Mouse (Mus musculus) kidney, embryonic 15.5 days (tissue): ENCODE data around the gene Gsk3a. TPM values are rescaled to one million over a fixed set of nuclear protein-coding genes. Genes with fewer than 3 reads are reported as not detected.

Experiments
- ATAC-seq: fragments of 200-750 bp; cut with Nextera tagmentation; replicated peaks from 2 replicates; pipeline ENCODE4 v1.8.0; 2017; ENCODE audit warnings: moderate TSS enrichment; ENCODE audit not compliant: low FRiP score
- H3K27ac ChIP-seq: fragments of 300-500 bp; sonication (generic); 2 replicates; pipeline ENCODE4 v1.5.1; 2015; ENCODE audit warnings: mild to moderate bottlenecking, inconsistent platforms
- H3K27me3 ChIP-seq: fragments of 300-500 bp; sonication (generic); 2 replicates; pipeline ENCODE4 v1.6.1; 2015; ENCODE audit warnings: inconsistent platforms
- H3K36me3 ChIP-seq: fragments of 300-500 bp; sonication (generic); 2 replicates; pipeline ENCODE4 v1.6.1; 2015; ENCODE audit warnings: inconsistent platforms
- H3K4me1 ChIP-seq: fragments of 300-500 bp; sonication (generic); 2 replicates; pipeline ENCODE4 v1.6.1; 2015; ENCODE audit warnings: inconsistent platforms
- H3K4me2 ChIP-seq: fragments of 300-500 bp; sonication (generic); 2 replicates; pipeline ENCODE4 v1.6.1; 2015; ENCODE audit warnings: moderate library complexity, mild to moderate bottlenecking, inconsistent platforms
- H3K4me3 ChIP-seq: fragments of 300-500 bp; sonication (generic); replicated peaks from 2 replicates; pipeline ENCODE4 v1.5.1; 2015; ENCODE audit warnings: mild to moderate bottlenecking, inconsistent platforms
- H3K9ac ChIP-seq: fragments of 300-500 bp; sonication (generic); 2 replicates; pipeline ENCODE4 v1.6.1; 2015; ENCODE audit warnings: mild to moderate bottlenecking, inconsistent platforms
- H3K9me3 ChIP-seq: fragments of 300-500 bp; sonication (generic); replicated peaks from 2 replicates; pipeline ENCODE4 v1.6.1; 2016; ENCODE audit warnings: inconsistent platforms
- WGBS: fragments of 180-500 bp; shearing (Covaris S2); methylation state at CpG from one replicate; pipeline ENCODE4 v1.1.7; 2015; ENCODE audit warnings: mixed read lengths; 5-methylcytosine and 5-hydroxymethylcytosine counted together
- polyA plus RNA-seq: library from polyadenylated mRNA; unstranded; fragments of >200 nt; fragmentation: Nextera tagmentation; extraction: Ambion mirVana; gene quantifications from 2 replicates; pipeline ENCODE4 v1.2.1, GENCODE M21; 2015

Gsk3a gene
- 10.7 and 12.1 TPM in 2 replicates for polyA plus RNA-seq

GRCm38 (mm10) chr7:25237249-25238014 is at the start of gene Gsk3a:
Gsk3a (minus strand) TSS chr7:25237851.
- WGBS = under 1% methylated on average over 72 of the region's 76 CpGs
- peaks cover 42% of the 10 kb centered on the region for H3K36me3 ChIP-seq
- no peaks in the 10 kb centered on the region for H3K9me3 ChIP-seq
- H3K27me3 ChIP-seq = no peaks in the 10 kb centered on the region
- peaks cover 44% of the 10 kb centered on the region for H3K4me1 ChIP-seq
- H3K4me2 ChIP-seq = peak within 1 kb of the TSS; percentile 80
- H3K4me3 ChIP-seq = peak within 1 kb of the TSS; percentile 96
- ATAC-seq = peak; percentile 90
- H3K9ac ChIP-seq = peak within 1 kb of the TSS; percentile 99
- H3K27ac ChIP-seq = peak within 1 kb of the TSS; percentile 91

- Histone ChIP-seq H3K4me3 (no peak overlapping the region), H3K9ac (no peak overlapping the region), H3K9me3 (no peaks in the 10 kb centered on the region), H3K27me3 (no peaks in the 10 kb centered on the region), H3K36me3 (peaks cover 73% of the 10 kb centered on the region), H3K4me1 (peaks cover 36% of the 10 kb centered on the region), H3K27ac (no peak overlapping the region), H3K4me2 (no peak overlapping the region)
- WGBS = 80% methylated on average over 8 of the region's 8 CpGs
- ATAC-seq = no peak
These were observed 49.3 kb upstream of the Gsk3a start for GRCm38 (mm10) chr7:25286989-25287388.

- Histone ChIP-seq H3K9me3 (no peaks in the 10 kb centered on the region), H3K9ac (no peak overlapping the region), H3K27ac (no peak overlapping the region), H3K27me3 (no peaks in the 10 kb centered on the region), H3K4me2 (no peak overlapping the region), H3K4me1 (peaks cover 38% of the 10 kb centered on the region), H3K36me3 (peaks cover 60% of the 10 kb centered on the region), H3K4me3 (no peak overlapping the region)
- 90% methylated on average over 20 of the region's 20 CpGs for WGBS
- no peak for ATAC-seq
These were observed 48.0 kb upstream of the Gsk3a start for GRCm38 (mm10) chr7:25285511-25286238.

GRCm38 (mm10) chr7:25284766-25285165 is 47.1 kb upstream of the Gsk3a start:
- Histone ChIP-seq H3K36me3 (peaks cover 51% of the 10 kb centered on the region), H3K27me3 (no peaks in the 10 kb centered on the region), H3K4me2 (peak overlapping the region; percentile 90; the same call in 1 of the 2 replicates), H3K27ac (no peak overlapping the region), H3K4me1 (peaks cover 44% of the 10 kb centered on the region), H3K9me3 (no peaks in the 10 kb centered on the region), H3K4me3 (0 out of 2 replicates have a peak overlapping the region, but pooled peaks have one; percentile 83), H3K9ac (0 out of 2 replicates have a peak overlapping the region, but pooled peaks have one; percentile 85)
- 65% methylated on average over 5 of the region's 5 CpGs for WGBS
- no peak for ATAC-seq

GRCm38 (mm10) chr7:25284171-25284570 is 46.5 kb upstream of the Gsk3a start:
- no peak for ATAC-seq
- Histone ChIP-seq H3K4me1 (peaks cover 50% of the 10 kb centered on the region), H3K27ac (peak overlapping the region; percentile 100), H3K27me3 (no peaks in the 10 kb centered on the region), H3K4me3 (peak overlapping the region; percentile 83), H3K36me3 (peaks cover 45% of the 10 kb centered on the region), H3K4me2 (peak overlapping the region; percentile 90), H3K9ac (peak overlapping the region; percentile 85), H3K9me3 (no peaks in the 10 kb centered on the region)
- 34% methylated on average over 2 of the region's 2 CpGs for WGBS

- WGBS = 10% methylated on average over 5 of the region's 5 CpGs
- Histone ChIP-seq H3K9ac (peak overlapping the region; percentile 85), H3K9me3 (no peaks in the 10 kb centered on the region), H3K4me3 (peak overlapping the region; percentile 83), H3K4me1 (peaks cover 51% of the 10 kb centered on the region), H3K36me3 (peaks cover 40% of the 10 kb centered on the region), H3K4me2 (peak overlapping the region; percentile 90), H3K27me3 (no peaks in the 10 kb centered on the region), H3K27ac (peak overlapping the region; percentile 100)
- ATAC-seq = no peak
These were observed 46.0 kb upstream of the Gsk3a start for GRCm38 (mm10) chr7:25283637-25284036.

- Histone ChIP-seq H3K9me3 (no peaks in the 10 kb centered on the region), H3K9ac (peak overlapping the region; percentile 85), H3K4me3 (peak overlapping the region; percentile 83), H3K27ac (peak overlapping the region; percentile 100), H3K36me3 (peaks cover 31% of the 10 kb centered on the region), H3K4me2 (peak overlapping the region; percentile 90), H3K27me3 (no peaks in the 10 kb centered on the region), H3K4me1 (peaks cover 55% of the 10 kb centered on the region)
- 0 out of 2 replicates have a peak, but pooled peaks have one; percentile 3 for ATAC-seq
- 0% methylated on average over 33 of the region's 36 CpGs for WGBS
These were observed 45.1 kb upstream of the Gsk3a start for GRCm38 (mm10) chr7:25282731-25283211.

- Histone ChIP-seq H3K4me2 (peak overlapping the region; percentile 90), H3K36me3 (peaks cover 23% of the 10 kb centered on the region), H3K9me3 (no peaks in the 10 kb centered on the region), H3K27ac (peak overlapping the region; percentile 100), H3K27me3 (no peaks in the 10 kb centered on the region), H3K4me3 (peak overlapping the region; percentile 83), H3K9ac (peak overlapping the region; percentile 85), H3K4me1 (peaks cover 63% of the 10 kb centered on the region)
- under 1% methylated on average over 71 of the region's 108 CpGs for WGBS
- peak; percentile 83 for ATAC-seq
These were observed 44.3 kb upstream of the Gsk3a start for GRCm38 (mm10) chr7:25281734-25282601.

- Histone ChIP-seq H3K4me1 (peaks cover 69% of the 10 kb centered on the region), H3K4me2 (peak overlapping the region; percentile 90), H3K4me3 (peak overlapping the region; percentile 83), H3K9ac (peak overlapping the region; percentile 53; the same call in 1 of the 2 replicates), H3K9me3 (no peaks in the 10 kb centered on the region), H3K27me3 (no peaks in the 10 kb centered on the region), H3K27ac (peak overlapping the region; percentile 100), H3K36me3 (peaks cover 16% of the 10 kb centered on the region)
- no peak for ATAC-seq
- WGBS = 15% methylated on average over 12 of the region's 12 CpGs
These were observed 43.6 kb upstream of the Gsk3a start for GRCm38 (mm10) chr7:25281166-25281733.

GRCm38 (mm10) chr7:25279861-25280791 is 42.5 kb upstream of the Gsk3a start:
- H3K4me1 ChIP-seq = peaks cover 80% of the 10 kb centered on the region
- WGBS = under 1% methylated on average over 6 of the region's 6 CpGs
- peak overlapping the region; percentile 100 for H3K27ac ChIP-seq
- ATAC-seq = no peak
- H3K4me3 ChIP-seq = peak overlapping the region; percentile 72
- H3K4me2 ChIP-seq = peak overlapping the region; percentile 90
- H3K36me3 ChIP-seq = peaks cover 5% of the 10 kb centered on the region
- no peaks in the 10 kb centered on the region for H3K9me3 ChIP-seq
- peak overlapping the region; percentile 53 for H3K9ac ChIP-seq
- H3K27me3 ChIP-seq = no peaks in the 10 kb centered on the region
